In the genomic region with DNA sequence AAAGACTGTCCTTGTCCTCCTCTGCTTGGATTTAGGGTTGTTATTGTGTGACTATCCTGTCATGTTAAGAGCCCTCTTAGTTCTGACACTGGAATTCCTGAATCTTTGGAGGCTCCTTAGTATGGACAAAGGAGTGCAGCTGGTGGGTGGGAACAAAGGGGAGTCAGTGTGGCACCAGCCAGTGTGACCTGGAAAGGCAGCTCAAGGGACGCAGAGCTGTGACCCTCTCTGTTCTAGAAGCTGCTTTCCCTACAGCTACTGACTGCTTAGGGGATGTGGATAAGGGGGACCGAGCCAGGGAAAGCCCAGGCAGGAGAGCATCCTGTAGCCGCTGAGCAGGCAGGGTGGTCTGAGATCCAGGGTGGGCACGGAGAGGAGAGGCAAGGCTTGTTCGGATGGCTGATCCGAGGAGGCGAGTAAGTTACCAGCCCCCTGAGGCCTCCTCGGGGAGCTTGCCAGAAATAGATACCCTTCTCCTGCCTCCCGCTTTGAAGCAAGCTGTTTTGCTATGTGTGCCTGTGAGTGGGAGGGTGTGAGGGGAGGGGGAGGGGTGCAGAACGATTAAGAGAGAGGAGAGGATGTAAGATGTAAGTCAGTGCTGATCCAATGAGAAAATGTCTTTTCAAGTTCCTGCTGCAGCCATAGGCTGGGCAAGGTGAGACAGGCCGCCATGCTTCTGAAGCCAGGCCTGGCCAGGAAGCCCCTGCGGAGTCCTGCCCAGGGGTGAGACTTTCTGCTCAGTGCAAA, we compare ENCODE assay signal across 9 mouse cellular contexts.
DNase-seq lines count a peak whose midpoint lies in the region; ATAC-seq and TF ChIP-seq lines count a peak whose summit lies in the region.
"Had no signal": no experiment of that assay in that cellular context is flagged by ENCODE, and none has a peak within 500 bp of the region (broad histone marks: within the 10 kb centered on the region; RNA-seq: fewer than 3 reads in every experiment).

No protein-coding gene starts in this region.

- peaks cover 60% of the 10 kb centered on the region for H3K4me1 ChIP-seq in heart, embryonic 10.5 days
- peaks cover 33% of the 10 kb centered on the region for H3K4me1 ChIP-seq in forebrain, embryonic 16.5 days (replicated peaks; ENCODE audit: control insufficient read depth, insufficient read depth, low read length)
- H3K4me1 ChIP-seq in limb, embryonic 14.5 days (ENCODE audit: control insufficient read depth, insufficient read depth, low read length): peaks cover 25% of the 10 kb centered on the region
- H3K4me1 ChIP-seq: megakaryocyte, embryonic 14.5 days had no signal

- no peaks in the 10 kb centered on the region for H3K9me3 ChIP-seq in heart, embryonic 10.5 days
- H3K9me3 ChIP-seq in forebrain, embryonic 16.5 days (ENCODE audit: control insufficient read depth, low read length): no peaks in the 10 kb centered on the region
- H3K9me3 ChIP-seq in limb, embryonic 14.5 days (ENCODE audit: control insufficient read depth, low read length): no peaks in the 10 kb centered on the region

- no peaks in the 10 kb centered on the region for H3K27me3 ChIP-seq in heart, embryonic 10.5 days (ENCODE audit: insufficient read depth, poor library complexity, severe bottlenecking)
- no peaks in the 10 kb centered on the region for H3K27me3 ChIP-seq in forebrain, embryonic 16.5 days (replicated peaks; ENCODE audit: control insufficient read depth, insufficient read depth, low read length)
- no peaks in the 10 kb centered on the region for H3K27me3 ChIP-seq in limb, embryonic 14.5 days (ENCODE audit: control insufficient read depth, insufficient read depth, low read length)
- H3K27me3 ChIP-seq: megakaryocyte, embryonic 14.5 days had no signal

- H3K27ac ChIP-seq in heart, embryonic 10.5 days: peak overlapping the region; percentile 89
- H3K27ac ChIP-seq in forebrain, embryonic 16.5 days (ENCODE audit: low read length): peak overlapping the region; percentile 39
- H3K27ac ChIP-seq in limb, embryonic 14.5 days (replicated peaks; ENCODE audit: low read depth, low read length): peak overlapping the region; percentile 45; the same call in 1 of the 2 replicates

- DNase-seq in heart, embryonic 10.5 days (ENCODE audit: low spot score): peak; percentile 92
- no peak for DNase-seq in heart, adult 8-10 months (ENCODE audit: low spot score)
- DNase-seq in brain, adult 2 months (ENCODE audit: low read depth, low spot score): peak; percentile 92
- DNase-seq in limb, embryonic 14.5 days (ENCODE audit: low spot score): peak; percentile 61
- peak; percentile 86 for DNase-seq in telencephalon, adult 2 months (ENCODE audit: low read depth, low spot score)
- DNase-seq in adrenal gland, postnatal 10 days: no peak

- WGBS in heart, embryonic 10.5 days: 13% methylated on average over 12 of the region's 12 CpGs
- 13% methylated on average over 12 of the region's 12 CpGs for WGBS in forebrain, embryonic 16.5 days
- 11% methylated on average over 12 of the region's 12 CpGs for WGBS in limb, embryonic 14.5 days

- peak overlapping the region; percentile 28 for H3K4me3 ChIP-seq in heart, embryonic 10.5 days
- H3K4me3 ChIP-seq in forebrain, embryonic 16.5 days (replicated peaks; ENCODE audit: low read length): no peak overlapping the region
- no peak overlapping the region for H3K4me3 ChIP-seq in limb, embryonic 14.5 days (replicated peaks; ENCODE audit: low read length)
- H3K4me3 ChIP-seq: megakaryocyte, embryonic 14.5 days had no signal

- peak overlapping the region; percentile 40 for H3K9ac ChIP-seq in forebrain, embryonic 16.5 days (replicated peaks; ENCODE audit: low read depth, low read length)
- H3K9ac ChIP-seq in limb, embryonic 14.5 days (ENCODE audit: low read depth, low read length, severe bottlenecking): no peak overlapping the region

- H3K36me3 ChIP-seq in heart, embryonic 10.5 days: no peaks in the 10 kb centered on the region
- no peaks in the 10 kb centered on the region for H3K36me3 ChIP-seq in forebrain, embryonic 16.5 days (ENCODE audit: control insufficient read depth, insufficient read depth)
- no peaks in the 10 kb centered on the region for H3K36me3 ChIP-seq in limb, embryonic 14.5 days (ENCODE audit: control insufficient read depth, insufficient read depth, low read length)

- no peak for TF ChIP-seq POLR2A in limb, embryonic 14.5 days (IDR thresholded peaks at IDR 0.05; ENCODE audit: borderline replicate concordance, extremely low read depth, insufficient read depth, insufficient read length)

- H3K4me2 ChIP-seq in forebrain, embryonic 16.5 days (ENCODE audit: low read length): peak overlapping the region; percentile 31
- peak overlapping the region; percentile 18 for H3K4me2 ChIP-seq in limb, embryonic 14.5 days (replicated peaks; ENCODE audit: low read depth, low read length, severe bottlenecking)

- peak; percentile 71 for ATAC-seq in forebrain, embryonic 16.5 days
- peak; percentile 78 for ATAC-seq in limb, embryonic 14.5 days (ENCODE audit: low FRiP score, low read depth)
- ATAC-seq in monocyte, adult 5-6 weeks (replicated peaks; ENCODE audit: insufficient number of reproducible peaks, low FRiP score, low TSS enrichment, poor library complexity, severe bottlenecking): no peak

Comparison
In these comparisons a context has a peak if more than half of its experiments do, and no peak if none do; other contexts are left out.
1. DNase-seq: peak in heart, embryonic 10.5 days (single experiment), brain, adult 2 months (single experiment), limb, embryonic 14.5 days (single experiment) and telencephalon, adult 2 months (single experiment); none in heart, adult 8-10 months (single experiment) and adrenal gland, postnatal 10 days (single experiment).
2. H3K27ac ChIP-seq: peak in every context shown above with its lines; median percentile 89 in heart, embryonic 10.5 days; 45 in limb, embryonic 14.5 days; 39 in forebrain, embryonic 16.5 days.